Mouse (Mus musculus): ENCODE measurements around the gene Gng5. TPM values are rescaled to one million over a fixed set of nuclear protein-coding genes. Genes with fewer than 3 reads are reported as not detected.

The Gng5 gene
- polyA plus RNA-seq, 1 experiment from 2014 or later: 951 TPM

DNA sequence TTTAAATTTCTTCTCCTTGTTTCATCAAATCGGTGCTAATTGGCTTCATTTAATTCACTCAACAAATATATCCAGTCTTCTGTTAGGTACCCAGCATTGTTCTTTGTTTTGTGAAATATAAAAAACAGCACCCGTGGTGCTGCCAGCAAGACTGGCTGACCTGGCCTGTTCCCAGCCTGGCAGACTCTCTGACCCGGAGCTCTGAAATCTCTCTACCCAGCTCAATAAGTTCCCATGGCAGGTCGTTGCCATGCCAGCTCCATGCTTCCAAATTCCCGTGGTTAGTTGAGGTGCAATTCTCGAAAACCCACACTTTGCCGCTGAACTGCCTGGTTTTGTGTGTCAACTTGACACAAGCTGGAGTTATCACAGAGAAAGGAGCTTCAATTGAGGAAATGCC lies 55.2 kb downstream of the Gng5 start:
- Histone ChIP-seq H3K36me3 (no peaks in the 10 kb centered on the region), H3K4me2 (no peak overlapping the region), H3K27me3 (no peaks in the 10 kb centered on the region), H3K4me1 (no peaks in the 10 kb centered on the region), H3K9ac (no peak overlapping the region), H3K27ac (no peak overlapping the region), H3K9me3 (replicated peaks) (no peaks in the 10 kb centered on the region), H3K4me3 (replicated peaks) (no peak overlapping the region)
- WGBS: 84% methylated on average over 7 of the region's 7 CpGs
- no peak for ATAC-seq (replicated peaks; ENCODE audit: low FRiP score)

Other genes starting within 250 kb of the Gng5 start
- gene Ssx2ip, start 95.2 kb upstream of the Gng5 start, polyA plus RNA-seq (2015; fragmentation: Nextera tagmentation; extraction: Ambion mirVana): 23.7 and 24.2 TPM in 2 replicates
- 12.2 and 12.9 TPM in 2 replicates for gene Ctbs, start 50.0 kb upstream of the Gng5 start, polyA plus RNA-seq (2015; fragmentation: Nextera tagmentation; extraction: Ambion mirVana)
- gene Spata1, start 54 bp upstream of the Gng5 start, polyA plus RNA-seq (2015; fragmentation: Nextera tagmentation; extraction: Ambion mirVana): 5.9 and 6.5 TPM in 2 replicates
- 60.3 and 64.3 TPM in 2 replicates for gene Rpf1, start 21.6 kb downstream of the Gng5 start, polyA plus RNA-seq (2015; fragmentation: Nextera tagmentation; extraction: Ambion mirVana)
- 0.88 TPM in 1 of 2 replicates, not detected in the other for gene Uox, start 70.6 kb downstream of the Gng5 start, polyA plus RNA-seq (2015; fragmentation: Nextera tagmentation; extraction: Ambion mirVana)
- 0.08 TPM in 1 of 2 replicates, not detected in the other for gene Dnase2b, start 115.8 kb downstream of the Gng5 start, polyA plus RNA-seq (2015; fragmentation: Nextera tagmentation; extraction: Ambion mirVana)
- not detected in 2 replicates for gene 4930503B20Rik, start 151.5 kb downstream of the Gng5 start, polyA plus RNA-seq (2015; fragmentation: Nextera tagmentation; extraction: Ambion mirVana)
- gene Samd13, start 185.8 kb downstream of the Gng5 start, polyA plus RNA-seq (2015; fragmentation: Nextera tagmentation; extraction: Ambion mirVana): 0.86 and 0.96 TPM in 2 replicates